ENCODE assay signal across 10 mouse cellular contexts in the genomic region with DNA sequence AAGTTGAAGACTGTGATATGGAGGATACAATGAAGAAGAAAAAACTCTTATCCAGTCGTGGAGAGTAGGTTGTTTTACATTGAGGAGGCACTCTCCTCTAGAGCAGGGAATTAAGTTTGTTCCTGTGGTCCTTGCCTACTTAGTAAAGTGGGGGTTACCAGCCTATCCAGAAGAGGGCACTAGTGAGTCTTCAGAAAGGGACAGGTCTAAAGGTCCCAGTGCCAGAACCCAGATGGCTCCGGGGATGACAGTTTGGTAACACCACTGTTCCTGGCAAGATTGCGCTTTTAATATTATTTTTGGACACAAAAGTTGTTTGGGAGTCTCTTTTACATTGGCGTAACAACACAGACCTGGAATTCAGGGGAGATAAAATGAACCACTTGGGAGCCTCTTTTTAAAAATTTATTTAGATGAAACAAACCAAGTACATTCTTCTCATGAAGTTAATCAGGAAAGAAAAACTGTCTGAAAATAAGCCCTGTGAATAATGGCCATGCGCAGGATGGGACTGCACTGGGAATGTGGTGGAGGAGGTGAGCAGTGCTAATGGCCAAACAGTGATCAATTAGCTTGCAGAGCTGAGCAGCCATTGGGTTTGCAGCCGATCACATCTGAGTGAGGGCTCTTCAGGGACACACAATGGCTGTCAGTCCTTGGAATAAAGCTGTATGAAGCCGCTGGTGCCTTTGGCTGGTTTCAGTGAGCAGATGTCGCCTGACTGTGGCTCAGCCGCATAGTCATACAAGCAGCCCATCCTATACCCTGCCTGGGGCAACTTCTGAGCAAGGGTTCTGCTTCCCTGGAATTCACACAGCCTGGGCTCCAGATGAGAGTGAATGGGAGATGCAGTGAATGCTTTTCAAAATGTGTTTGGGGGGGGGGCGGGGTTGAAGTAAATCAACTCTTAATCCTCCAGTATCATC.
DNase-seq lines count a peak whose midpoint lies in the region; ATAC-seq and TF ChIP-seq lines count a peak whose summit lies in the region.
"Had no signal": no experiment of that assay in that cellular context is flagged by ENCODE, and none has a peak within 500 bp of the region (broad histone marks: within the 10 kb centered on the region; RNA-seq: fewer than 3 reads in every experiment).

No protein-coding gene starts in this region.

- ATAC-seq in Patski: no peak
- ATAC-seq: intestine, embryonic 15.5 days had no signal

- H3K36me3 ChIP-seq in heart, embryonic 10.5 days: no peaks in the 10 kb centered on the region
- no peaks in the 10 kb centered on the region for H3K36me3 ChIP-seq in liver, adult 2 months (ENCODE audit: control insufficient read depth, insufficient read depth, low read length)
- H3K36me3 ChIP-seq: G1E; intestine, embryonic 15.5 days had no signal

- DNase-seq in heart, adult 8-10 months (ENCODE audit: low spot score): peak; percentile 1
- no peak for DNase-seq in heart, embryonic 10.5 days (ENCODE audit: low spot score)
- peak; percentile 83 for DNase-seq in liver, adult 2 months (ENCODE audit: extremely low read depth, low read depth, low spot score)
- DNase-seq in liver (no peak), Patski (ENCODE audit: low read depth, low spot score) (no peak)
- peak; percentile 31 for DNase-seq in heart, postnatal 4 days
- no peak for DNase-seq in right cerebral cortex, adult 2 months (ENCODE audit: low spot score in 2 of 2)
- DNase-seq in spleen, adult 18-20 months: no peak

- WGBS in heart, embryonic 10.5 days: 76% methylated on average over 10 of the region's 10 CpGs
- WGBS in liver, adult 2 months: 69% methylated on average over 10 of the region's 10 CpGs

- CTCF ChIA-PET in Patski (lab: Charles Lee): no interaction called here

- 0 out of 2 replicates have a peak, but pooled peaks have one; percentile 13 for TF ChIP-seq CTCF in liver, adult 2 months (IDR thresholded peaks at IDR 0.05; ENCODE audit: low read depth, low read length)
- TF ChIP-seq CTCF in Patski (IDR thresholded peaks at IDR 0.05): peak; percentile 21

- POLR2A ChIA-PET in Patski (lab: Charles Lee): no interaction called here

- no peaks in the 10 kb centered on the region for H3K9me3 ChIP-seq in heart, embryonic 10.5 days
- H3K9me3 ChIP-seq: intestine, embryonic 15.5 days had no signal

- H3K79me2 ChIP-seq in liver, adult 2 months (ENCODE audit: control insufficient read depth, insufficient read depth, low read length): no peaks in the 10 kb centered on the region

- H3K27ac ChIP-seq in heart, embryonic 10.5 days: no peak overlapping the region
- H3K27ac ChIP-seq in liver, adult 2 months (replicated peaks; ENCODE audit: insufficient read depth, low read depth, low read length): no peak overlapping the region
- H3K27ac ChIP-seq: intestine, embryonic 15.5 days had no signal

- H3K27me3 ChIP-seq in heart, embryonic 10.5 days (ENCODE audit: insufficient read depth, poor library complexity, severe bottlenecking): no peaks in the 10 kb centered on the region
- H3K27me3 ChIP-seq in liver, adult 2 months (ENCODE audit: control insufficient read depth, insufficient read depth, low read length): no peaks in the 10 kb centered on the region
- H3K27me3 ChIP-seq in Patski: no peaks in the 10 kb centered on the region
- H3K27me3 ChIP-seq: intestine, embryonic 15.5 days had no signal

- H3K4me3 ChIP-seq in heart, embryonic 10.5 days: no peak overlapping the region
- H3K4me3 ChIP-seq in liver, adult 2 months (ENCODE audit: insufficient read depth, low read depth, low read length): no peak overlapping the region
- H3K4me3 ChIP-seq: intestine, embryonic 15.5 days had no signal

- H3K9ac ChIP-seq in liver, adult 2 months (ENCODE audit: low read depth, low read length): no peak overlapping the region
- H3K9ac ChIP-seq: intestine, embryonic 15.5 days had no signal

- no peaks in the 10 kb centered on the region for H3K4me1 ChIP-seq in heart, embryonic 10.5 days
- H3K4me1 ChIP-seq in liver, adult 2 months (ENCODE audit: control insufficient read depth, insufficient read depth, low read length): no peaks in the 10 kb centered on the region
- H3K4me1 ChIP-seq: intestine, embryonic 15.5 days had no signal

- no peak for TF ChIP-seq POLR2A in liver, adult 2 months (IDR thresholded peaks at IDR 0.05; ENCODE audit: extremely low read depth, insufficient read depth, low read length)

- in situ Hi-C loops in Patski (cut with MboI; ENCODE audit: low pct_unique_long_range_greater_than_20kb): no loop called here

Comparison
In these comparisons a context has a peak if more than half of its experiments do, and no peak if none do; other contexts are left out.
1. DNase-seq: peak in heart, adult 8-10 months (single experiment), liver, adult 2 months (single experiment) and heart, postnatal 4 days (single experiment); none in heart, embryonic 10.5 days (single experiment), liver (single experiment), Patski (single experiment), right cerebral cortex, adult 2 months (0 of 2) and spleen, adult 18-20 months (0 of 2).